ENCODE assay signal across 8 mouse cellular contexts in the genomic region with DNA sequence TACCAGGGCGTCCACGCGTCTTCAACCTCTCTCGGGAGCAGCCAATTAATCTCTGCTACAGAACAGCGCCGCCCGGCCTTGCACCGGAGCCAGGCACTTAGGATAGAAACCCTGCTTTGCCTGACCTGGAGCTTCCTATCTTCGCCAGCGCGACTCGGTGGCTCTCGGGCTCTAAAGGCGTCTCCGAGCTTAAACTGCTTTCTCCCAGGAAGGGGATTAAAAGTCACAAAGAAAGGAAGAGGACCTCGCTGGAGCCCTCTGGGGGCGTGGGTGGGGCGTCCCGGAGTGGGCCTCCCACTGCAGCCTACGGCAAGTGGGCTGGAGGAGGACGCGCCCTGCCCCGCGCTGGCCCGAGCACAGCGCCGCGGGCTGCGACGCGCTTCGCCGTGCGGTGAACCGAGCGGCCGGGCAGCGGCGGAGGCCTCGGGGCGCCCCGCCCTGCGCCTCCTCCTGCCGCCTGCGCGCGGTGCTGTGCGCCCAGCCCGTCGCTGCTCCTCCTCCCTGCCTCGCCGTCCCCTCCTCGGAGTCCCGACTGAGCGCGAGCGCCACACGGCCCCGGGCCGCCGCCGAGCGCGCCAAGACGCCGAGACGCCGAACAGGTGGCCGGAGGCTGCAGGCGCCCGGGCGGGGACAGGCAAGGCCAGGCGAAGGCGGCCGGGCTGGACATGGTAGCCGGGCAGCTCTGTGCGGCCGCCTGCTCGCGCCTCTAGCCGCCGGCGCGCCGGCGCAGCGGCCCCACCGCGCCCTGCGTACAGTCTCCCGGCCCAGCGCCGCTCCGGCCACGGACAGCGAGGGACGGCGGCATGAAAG. TPM values are rescaled to one million over a fixed set of nuclear protein-coding genes. Genes with fewer than 3 reads are reported as not detected.
A peak's percentile ranks its signal among the peaks of the same experiment; 100 is the strongest.
DNase-seq lines count a peak whose midpoint lies in the region; ATAC-seq and TF ChIP-seq lines count a peak whose summit lies in the region.

TSS of gene Pard3 (plus strand) at position 343 of the 810 bp plus-strand sequence.

- peak; percentile 82; the same call in 1 of the 2 replicates for TF ChIP-seq POLR2A in limb, embryonic 14.5 days (IDR thresholded peaks at IDR 0.05; ENCODE audit: borderline replicate concordance, extremely low read depth, insufficient read depth, insufficient read length)

- peak within 1 kb of the TSS; percentile 96 for H3K4me3 ChIP-seq in embryonic facial prominence, embryonic 13.5 days
- H3K4me3 ChIP-seq in kidney, embryonic 14.5 days (ENCODE audit: low read length): peak within 1 kb of the TSS; percentile 96
- H3K4me3 ChIP-seq in limb, embryonic 14.5 days (replicated peaks; ENCODE audit: low read length): peak within 1 kb of the TSS; percentile 91
- peak within 1 kb of the TSS; percentile 96 for H3K4me3 ChIP-seq in midbrain, postnatal 0 days (ENCODE audit: low read depth, low read length)

- DNase-seq in spleen, adult 18-20 months: peak; percentile 3 to 5
- no peak for DNase-seq in spleen, postnatal 36 days (ENCODE audit: low spot score in 2 of 2)
- DNase-seq in heart, adult 8-10 months (ENCODE audit: low spot score): peak; percentile 62
- DNase-seq in limb, embryonic 14.5 days (ENCODE audit: low spot score): peak; percentile 79
- DNase-seq in midbrain, postnatal 0 days (ENCODE audit: low spot score): peak; percentile 81
- peak; percentile 75 for DNase-seq in testis, postnatal 10 days (ENCODE audit: low spot score)

- TF ChIP-seq CTCF in midbrain, postnatal 0 days (IDR thresholded peaks at IDR 0.05): peak; percentile 61

- peak within 1 kb of the TSS; percentile 72 for H3K4me2 ChIP-seq in embryonic facial prominence, embryonic 13.5 days
- H3K4me2 ChIP-seq in kidney, embryonic 14.5 days (replicated peaks; ENCODE audit: low read depth, low read length): peak within 1 kb of the TSS; percentile 75
- H3K4me2 ChIP-seq in limb, embryonic 14.5 days (replicated peaks; ENCODE audit: low read depth, low read length, severe bottlenecking): peak within 1 kb of the TSS; percentile 62
- peak within 1 kb of the TSS; percentile 85 for H3K4me2 ChIP-seq in midbrain, postnatal 0 days (ENCODE audit: low read depth, low read length, poor library complexity, severe bottlenecking)

- WGBS in embryonic facial prominence, embryonic 13.5 days: under 1% methylated on average over 95 of the region's 98 CpGs
- WGBS in kidney, embryonic 14.5 days: under 1% methylated on average over 72 of the region's 98 CpGs
- 5% methylated on average over 34 of the region's 98 CpGs for WGBS in limb, embryonic 14.5 days
- whole genome bisulfite sequencing in midbrain, postnatal 0 days: under 1% methylated on average over 58 of the region's 98 CpGs

- peak within 1 kb of the TSS; percentile 99 for H3K9ac ChIP-seq in embryonic facial prominence, embryonic 13.5 days
- peak within 1 kb of the TSS; percentile 98 for H3K9ac ChIP-seq in kidney, embryonic 14.5 days (ENCODE audit: low read depth, low read length)
- peak within 1 kb of the TSS; percentile 98 for H3K9ac ChIP-seq in limb, embryonic 14.5 days (ENCODE audit: low read depth, low read length, severe bottlenecking)
- peak within 1 kb of the TSS; percentile 84 for H3K9ac ChIP-seq in midbrain, postnatal 0 days (replicated peaks; ENCODE audit: low read length, poor library complexity, severe bottlenecking)

- no peaks in the 10 kb centered on the region for H3K27me3 ChIP-seq in embryonic facial prominence, embryonic 13.5 days
- H3K27me3 ChIP-seq in kidney, embryonic 14.5 days (ENCODE audit: control insufficient read depth, insufficient read depth, low read length): no peaks in the 10 kb centered on the region
- no peaks in the 10 kb centered on the region for H3K27me3 ChIP-seq in limb, embryonic 14.5 days (ENCODE audit: control insufficient read depth, insufficient read depth, low read length)
- H3K27me3 ChIP-seq in midbrain, postnatal 0 days (ENCODE audit: insufficient read depth, low read length): no peaks in the 10 kb centered on the region

- H3K4me1 ChIP-seq in embryonic facial prominence, embryonic 13.5 days: peaks cover 44% of the 10 kb centered on the region
- peaks cover 17% of the 10 kb centered on the region; the same call in 1 of the 2 replicates for H3K4me1 ChIP-seq in kidney, embryonic 14.5 days (ENCODE audit: control insufficient read depth, insufficient read depth, low read length)
- H3K4me1 ChIP-seq in limb, embryonic 14.5 days (ENCODE audit: control insufficient read depth, insufficient read depth, low read length): peaks cover 15% of the 10 kb centered on the region
- H3K4me1 ChIP-seq in midbrain, postnatal 0 days (ENCODE audit: insufficient read depth, low read length): peaks cover 4% of the 10 kb centered on the region

- ATAC-seq in embryonic facial prominence, embryonic 13.5 days (ENCODE audit: insufficient number of reproducible peaks, insufficient read depth, low FRiP score, low TSS enrichment, low read depth): peak; percentile 88
- ATAC-seq in kidney, embryonic 14.5 days (ENCODE audit: low FRiP score, low TSS enrichment): peak; percentile 93
- ATAC-seq in limb, embryonic 14.5 days (ENCODE audit: low FRiP score, low read depth): peak; percentile 91
- ATAC-seq in midbrain, postnatal 0 days (ENCODE audit: low FRiP score): peak; percentile 93

- peak within 1 kb of the TSS; percentile 98 for H3K27ac ChIP-seq in embryonic facial prominence, embryonic 13.5 days
- H3K27ac ChIP-seq in kidney, embryonic 14.5 days (ENCODE audit: low read depth, low read length): peak within 1 kb of the TSS; percentile 98
- peak within 1 kb of the TSS; percentile 97 for H3K27ac ChIP-seq in limb, embryonic 14.5 days (replicated peaks; ENCODE audit: low read depth, low read length)
- H3K27ac ChIP-seq in midbrain, postnatal 0 days (ENCODE audit: low read depth, low read length): peak within 1 kb of the TSS; percentile 85

- H3K36me3 ChIP-seq in embryonic facial prominence, embryonic 13.5 days: no peaks in the 10 kb centered on the region
- no peaks in the 10 kb centered on the region for H3K36me3 ChIP-seq in kidney, embryonic 14.5 days (ENCODE audit: control insufficient read depth, insufficient read depth, low read length)
- H3K36me3 ChIP-seq in limb, embryonic 14.5 days (ENCODE audit: control insufficient read depth, insufficient read depth, low read length): no peaks in the 10 kb centered on the region
- H3K36me3 ChIP-seq in midbrain, postnatal 0 days (ENCODE audit: insufficient read depth, low read length): no peaks in the 10 kb centered on the region

- H3K9me3 ChIP-seq in embryonic facial prominence, embryonic 13.5 days: no peaks in the 10 kb centered on the region
- H3K9me3 ChIP-seq in kidney, embryonic 14.5 days (ENCODE audit: control insufficient read depth, low read length): no peaks in the 10 kb centered on the region
- H3K9me3 ChIP-seq in limb, embryonic 14.5 days (ENCODE audit: control insufficient read depth, low read length): no peaks in the 10 kb centered on the region
- H3K9me3 ChIP-seq in midbrain, postnatal 0 days (ENCODE audit: low read length): no peaks in the 10 kb centered on the region

RNA-seq across cellular contexts. Expression of gene Pard3, which starts in this region (rescaled TPM):
- 35.6 and 36.4 TPM in 2 replicates for polyA plus RNA-seq in embryonic facial prominence, embryonic 13.5 days (2015; fragmentation: Nextera tagmentation; extraction: Ambion mirVana)
- total RNA-seq in heart, adult 8-10 months (2022): 10 to 100 TPM; 30.2 to 32.1 (median 30.9) TPM
- polyA plus RNA-seq in kidney, embryonic 14.5 days (2014; fragmentation: Nextera tagmentation; extraction: Ambion mirVana): 20.1 and 36.9 TPM in 2 replicates
- 39.1 and 46.6 TPM in 2 replicates for polyA plus RNA-seq in limb, embryonic 14.5 days (2012; rRNA removed)
- polyA plus RNA-seq in limb, embryonic 14.5 days (2014; fragmentation: Nextera tagmentation; extraction: Ambion mirVana): 43.3 and 45.7 TPM in 2 replicates
- total RNA-seq in midbrain, postnatal 0 days (2014; rRNA removed): 28.8 and 29.7 TPM in 2 replicates
- 10.2 and 11.9 TPM in 2 replicates for polyA plus RNA-seq in midbrain, postnatal 0 days (2015; fragmentation: Nextera tagmentation; extraction: Ambion mirVana)

Comparison
In these comparisons a context has a peak if more than half of its experiments do, and no peak if none do; other contexts are left out.
1. DNase-seq: peak in spleen, adult 18-20 months (2 of 2), heart, adult 8-10 months (single experiment), limb, embryonic 14.5 days (single experiment), midbrain, postnatal 0 days (single experiment) and testis, postnatal 10 days (single experiment); none in spleen, postnatal 36 days (0 of 2).
2. Peak in every context shown above with its lines, with median percentiles within 50 percentile points of each other: ATAC-seq, H3K27ac ChIP-seq, H3K4me2 ChIP-seq, H3K4me3 ChIP-seq and H3K9ac ChIP-seq.